Mouse (Mus musculus) small intestine, adult 2 months (tissue): Measurements from ENCODE around the gene Vps13a. TPM values are rescaled to one million over a fixed set of nuclear protein-coding genes. Genes with fewer than 3 reads are reported as not detected.

Experiments
- H3K27ac ChIP-seq: fragments of 200-500 bp; 2 replicates; pipeline ENCODE4 v1.5.1; 2012; ENCODE audit warnings: low read depth, low read length, control low read depth, inconsistent platforms; ENCODE audit not compliant: insufficient read depth
- H3K27me3 ChIP-seq: fragments of 200-500 bp; 2 replicates; pipeline ENCODE4 v1.6.1; 2012; ENCODE audit warnings: mild to moderate bottlenecking, moderate library complexity, low read length, inconsistent platforms; ENCODE audit not compliant: control insufficient read depth, insufficient read depth
- H3K36me3 ChIP-seq: fragments of 200-500 bp; 2 replicates; pipeline ENCODE4 v1.6.1; 2012; ENCODE audit warnings: mild to moderate bottlenecking, low read length, control low read depth, inconsistent platforms; ENCODE audit not compliant: control insufficient read depth, insufficient read depth
- H3K4me1 ChIP-seq: fragments of 200-500 bp; 2 replicates; pipeline ENCODE4 v1.6.1; 2012; ENCODE audit warnings: low read length, inconsistent platforms, mixed read lengths; ENCODE audit not compliant: control insufficient read depth, insufficient read depth, insufficient read length
- H3K4me3 ChIP-seq: fragments of 200-500 bp; 2 replicates; pipeline ENCODE4 v1.5.1; 2012; ENCODE audit warnings: low read depth, mild to moderate bottlenecking, control low read depth, inconsistent platforms, low read length, moderate library complexity
- CTCF ChIP-seq: fragments of 200-500 bp; IDR thresholded peaks from 2 replicates; pipeline ENCODE4 v1.5.1; 2012; ENCODE audit warnings: low read depth, mild to moderate bottlenecking, control low read depth, inconsistent platforms, low read length, moderate library complexity, mixed read lengths; ENCODE audit not compliant: insufficient replicate concordance, insufficient read length; ENCODE audit errors: extremely low read depth
- POLR2A ChIP-seq: fragments of 200-500 bp; IDR thresholded peaks from 2 replicates; pipeline ENCODE4 v1.6.1; 2012; ENCODE audit warnings: low read depth, mild to moderate bottlenecking, control low read depth, inconsistent platforms, low read length, moderate library complexity
- WGBS: fragments of 180-500 bp; shearing (Covaris S2); methylation state at CpG from one replicate; pipeline ENCODE4 v1.1.7; 2018; 5-methylcytosine and 5-hydroxymethylcytosine counted together
- polyA plus RNA-seq: library from polyadenylated mRNA; depleted of rRNA; stranded (reverse); fragments of >200 nt; gene quantifications from 2 replicates; pipeline ENCODE4 v1.2.3, GENCODE M21; 2012

The Vps13a gene
- polyA plus RNA-seq, 1 experiment: 0.84 TPM

DNA sequence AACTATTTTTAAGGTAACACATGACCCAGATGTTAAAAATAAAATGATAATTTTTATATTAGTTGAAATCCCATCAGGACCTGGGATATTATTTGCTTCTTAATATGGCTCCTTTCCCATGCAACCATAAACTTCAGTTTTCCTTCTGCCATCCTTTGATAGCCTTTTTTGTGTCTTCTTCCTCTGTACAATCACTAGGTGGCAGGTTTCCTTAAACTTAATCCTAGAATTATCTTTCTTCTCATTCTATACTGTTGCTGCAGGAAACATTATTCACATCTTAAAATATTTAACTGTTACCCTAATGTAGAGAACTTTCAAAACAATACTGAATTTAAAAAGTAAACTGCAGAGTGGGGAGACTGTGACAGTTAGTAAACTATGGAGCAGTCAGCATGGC lies 24.9 kb downstream of the Vps13a start:
- H3K27me3 ChIP-seq: no peaks in the 10 kb centered on the region
- H3K4me3 ChIP-seq: no peak overlapping the region
- H3K4me1 ChIP-seq: no peaks in the 10 kb centered on the region
- peaks cover 15% of the 10 kb centered on the region for H3K36me3 ChIP-seq
- TF ChIP-seq CTCF (no peak), POLR2A (no peak)
- no peak overlapping the region for H3K27ac ChIP-seq

DNA sequence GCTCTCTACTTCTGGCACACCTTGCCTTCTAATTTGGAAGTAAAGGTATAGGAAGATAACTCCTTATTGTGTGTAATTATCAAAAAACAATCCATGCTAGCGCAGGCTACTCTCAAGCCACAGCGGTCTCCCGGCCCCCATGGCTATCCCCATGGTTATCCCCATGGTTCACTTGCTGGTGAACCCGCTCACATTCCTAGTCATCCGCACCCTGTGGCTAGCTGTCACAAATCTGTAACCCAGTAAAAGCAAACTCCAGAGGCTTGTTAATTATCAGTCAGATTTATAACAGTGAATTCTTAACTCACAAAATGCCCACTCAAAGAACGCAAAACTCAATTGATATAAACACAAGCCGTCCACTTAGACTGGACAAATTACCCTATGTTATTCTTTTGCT lies 25.5 kb downstream of the Vps13a start:
- Histone ChIP-seq H3K27ac (no peak overlapping the region), H3K4me1 (no peaks in the 10 kb centered on the region), H3K36me3 (peaks cover 16% of the 10 kb centered on the region), H3K27me3 (no peaks in the 10 kb centered on the region), H3K4me3 (no peak overlapping the region)
- WGBS: 96% methylated on average over 7 of the region's 7 CpGs
- TF ChIP-seq CTCF: no peak
- TF ChIP-seq POLR2A: no peak

DNA sequence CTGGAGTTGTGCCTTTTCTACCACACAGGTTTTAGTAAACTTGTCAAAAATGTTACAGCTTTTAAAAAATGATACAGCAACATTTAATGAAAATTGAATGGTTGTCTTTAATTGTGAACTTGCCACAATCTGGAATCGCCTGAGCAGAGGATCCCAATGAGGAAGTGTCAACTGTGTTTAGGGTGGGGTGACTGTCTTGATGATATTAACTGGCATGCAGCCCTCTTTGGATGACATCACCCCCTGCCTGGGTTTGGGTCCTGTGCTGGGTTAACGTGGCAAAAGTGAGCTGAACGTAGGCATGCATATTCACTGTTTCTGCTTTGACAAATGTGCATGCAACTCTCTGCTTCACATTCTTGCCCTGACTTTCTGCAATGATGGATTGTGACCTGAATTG lies 27.6 kb downstream of the Vps13a start:
- Histone ChIP-seq H3K27me3 (no peaks in the 10 kb centered on the region), H3K4me3 (no peak overlapping the region), H3K27ac (no peak overlapping the region), H3K4me1 (no peaks in the 10 kb centered on the region), H3K36me3 (peaks cover 14% of the 10 kb centered on the region)
- WGBS: 60% methylated on average over 3 of the region's 3 CpGs
- TF ChIP-seq POLR2A (no peak), CTCF (no peak)

DNA sequence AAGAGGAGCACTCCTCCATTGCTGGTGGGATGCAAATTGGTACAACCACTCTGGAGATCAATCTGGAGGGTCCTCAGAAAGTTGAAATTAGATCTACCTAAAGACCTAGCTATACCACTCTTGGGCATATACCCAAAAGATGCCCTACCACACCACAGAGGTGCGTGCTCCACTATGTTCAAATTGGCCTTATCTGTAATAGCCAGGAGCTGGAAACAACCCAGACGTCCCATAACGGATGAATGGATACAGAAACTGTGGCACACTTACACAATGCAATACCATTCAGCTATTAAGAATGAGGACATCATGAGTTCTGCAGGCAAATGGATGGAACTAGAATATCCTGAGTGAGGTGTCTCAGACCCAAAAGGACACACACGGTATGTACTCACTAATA lies 43.9 kb downstream of the Vps13a start:
- 92% methylated on average over 4 of the region's 4 CpGs for WGBS

DNA sequence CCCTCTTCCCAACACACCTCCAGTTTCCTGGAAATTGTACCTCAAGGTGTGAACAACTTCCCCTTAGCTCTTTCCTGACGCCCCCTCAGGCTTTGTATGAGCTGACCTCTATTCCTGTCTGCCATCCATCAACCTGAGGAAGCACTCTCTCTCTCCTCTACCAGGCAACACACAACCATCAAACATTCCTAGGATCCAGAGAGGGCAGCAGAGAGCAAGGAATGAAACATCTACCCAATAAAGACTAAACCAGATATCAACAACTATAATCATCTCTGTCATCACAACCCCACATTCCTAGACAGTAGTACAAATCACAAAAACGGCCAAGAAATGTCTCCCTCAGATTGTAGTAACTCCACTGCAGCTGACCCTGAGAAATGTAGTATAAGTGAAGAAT lies 52.0 kb downstream of the Vps13a start:
- Histone ChIP-seq H3K27me3 (no peaks in the 10 kb centered on the region), H3K4me3 (no peak overlapping the region), H3K27ac (no peak overlapping the region), H3K4me1 (no peaks in the 10 kb centered on the region), H3K36me3 (peaks cover 22% of the 10 kb centered on the region)
- 46% methylated on average over 2 of the region's 2 CpGs for WGBS
- TF ChIP-seq POLR2A (no peak), CTCF (no peak)

More for the DNA sequence above, 43.9 kb downstream of the Vps13a start:
- Histone ChIP-seq H3K4me1 (no peaks in the 10 kb centered on the region), H3K27ac (no peak overlapping the region), H3K36me3 (peaks cover 24% of the 10 kb centered on the region), H3K4me3 (no peak overlapping the region), H3K27me3 (no peaks in the 10 kb centered on the region)
- TF ChIP-seq CTCF (no peak), POLR2A (no peak)

DNA sequence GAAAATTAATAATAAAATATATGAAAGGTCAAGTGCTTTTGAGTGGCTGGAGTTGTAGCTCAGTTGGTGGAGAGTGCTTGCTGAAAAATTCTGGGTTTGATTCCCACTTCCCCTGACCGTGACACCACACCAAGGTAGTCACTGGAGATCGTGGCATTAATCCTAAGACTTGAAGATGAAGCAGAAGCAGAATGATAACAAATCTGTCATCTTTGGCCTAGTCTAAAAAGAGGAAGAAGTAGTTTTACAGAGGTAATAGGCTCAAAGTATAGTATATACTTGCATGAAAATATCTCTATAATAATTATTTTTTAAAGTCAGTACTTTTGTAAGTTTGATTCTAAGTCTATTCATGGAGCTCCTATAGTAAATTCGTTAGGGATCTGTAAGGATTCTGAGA lies 65.5 kb downstream of the Vps13a start:
- peaks cover 17% of the 10 kb centered on the region for H3K36me3 ChIP-seq
- TF ChIP-seq CTCF: no peak
- H3K27ac ChIP-seq: no peak overlapping the region
- no peaks in the 10 kb centered on the region for H3K4me1 ChIP-seq
- no peak overlapping the region for H3K4me3 ChIP-seq
- no peaks in the 10 kb centered on the region for H3K27me3 ChIP-seq
- WGBS: 93% methylated on average over 3 of the region's 3 CpGs

DNA sequence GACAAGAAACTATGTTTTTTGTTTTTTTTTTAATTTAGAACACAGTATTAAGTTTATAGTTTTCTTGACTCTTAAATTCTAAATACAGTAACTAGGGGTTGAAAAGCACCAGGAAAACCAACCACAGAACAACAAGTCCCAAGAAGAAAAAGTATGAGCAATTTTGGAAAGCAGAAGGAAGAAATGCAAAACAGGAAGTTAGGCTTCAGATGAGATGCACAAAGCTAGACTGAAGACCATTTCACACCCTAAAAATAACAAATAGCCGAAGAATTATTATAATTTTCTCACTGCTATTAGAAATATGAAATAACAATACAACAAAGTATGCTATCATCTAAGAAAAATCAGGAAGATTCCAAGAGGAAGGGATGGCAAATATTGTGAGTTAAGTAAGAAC lies 78.9 kb downstream of the Vps13a start:
- TF ChIP-seq CTCF (no peak), POLR2A (no peak)
- peaks cover 9% of the 10 kb centered on the region for H3K36me3 ChIP-seq
- no peak overlapping the region for H3K4me3 ChIP-seq
- WGBS: 89% methylated on average over 1 of the region's 1 CpGs
- no peaks in the 10 kb centered on the region for H3K4me1 ChIP-seq
- H3K27me3 ChIP-seq: no peaks in the 10 kb centered on the region
- H3K27ac ChIP-seq: no peak overlapping the region

DNA sequence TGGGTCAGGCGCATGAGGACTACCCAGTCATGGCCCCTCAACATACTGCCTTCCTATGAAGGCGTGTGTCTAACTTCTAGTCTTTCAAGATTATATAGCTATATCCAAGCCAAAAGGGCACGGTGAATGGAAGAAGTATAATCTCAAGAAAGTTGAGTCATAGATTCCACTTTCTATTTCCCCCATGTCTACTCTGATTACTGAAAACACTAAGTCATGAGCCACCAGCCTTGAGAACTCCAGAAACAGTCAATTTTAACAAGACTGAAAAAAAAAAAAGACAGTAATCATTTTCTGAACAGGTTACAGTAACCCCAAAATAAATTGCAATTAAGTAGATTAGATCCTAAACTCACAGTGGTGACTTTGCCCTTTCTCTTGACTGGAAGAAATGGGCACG lies 95.8 kb downstream of the Vps13a start:
- Histone ChIP-seq H3K4me1 (no peaks in the 10 kb centered on the region), H3K27ac (no peak overlapping the region), H3K4me3 (no peak overlapping the region), H3K27me3 (no peaks in the 10 kb centered on the region), H3K36me3 (peaks cover 32% of the 10 kb centered on the region)
- TF ChIP-seq CTCF (no peak), POLR2A (no peak)
- WGBS: 84% methylated on average over 4 of the region's 4 CpGs
